Mouse (Mus musculus) cortical plate, adult 2 months (tissue): ENCODE data around the gene Pstk. TPM values are rescaled to one million over a fixed set of nuclear protein-coding genes. Genes with fewer than 3 reads are reported as not detected.
"Not testable (repeated sequence)": the region's sequence is repeated elsewhere in the genome, so short reads cannot be mapped to it uniquely, and the experiment has no call there.

Experiments
- H3K27ac ChIP-seq: fragments of 200-500 bp; 2 replicates; pipeline ENCODE4 v1.5.1; 2012; ENCODE audit warnings: low read length, control low read depth, inconsistent platforms; ENCODE audit not compliant: insufficient read depth
- H3K4me1 ChIP-seq: fragments of 200-500 bp; 2 replicates; pipeline ENCODE4 v1.6.1; 2011; ENCODE audit warnings: low read length; ENCODE audit not compliant: control insufficient read depth, insufficient read depth
- H3K4me3 ChIP-seq: fragments of 200-500 bp; 2 replicates; pipeline ENCODE4 v1.5.1; 2011; ENCODE audit warnings: mild to moderate bottlenecking, low read length, control low read depth; ENCODE audit not compliant: insufficient read depth
- CTCF ChIP-seq: fragments of 200-500 bp; IDR thresholded peaks from 2 replicates; pipeline ENCODE4 v1.5.1; 2011; ENCODE audit warnings: mild to moderate bottlenecking, control low read depth, low read length; ENCODE audit not compliant: insufficient read depth; ENCODE audit errors: extremely low read depth
- POLR2A ChIP-seq: fragments of 200-500 bp; IDR thresholded peaks from 2 replicates; pipeline ENCODE4 v1.6.1; 2011; ENCODE audit warnings: mild to moderate bottlenecking, low read length, control low read depth; ENCODE audit not compliant: insufficient read depth; ENCODE audit errors: extremely low read depth
- polyA plus RNA-seq: library from polyadenylated mRNA; depleted of rRNA; stranded (reverse); fragments of >200 nt; gene quantifications from 2 replicates; pipeline ENCODE4 v1.2.3, GENCODE M21; 2012

The Pstk gene
- polyA plus RNA-seq, 1 experiment, result 59.5 TPM

DNA sequence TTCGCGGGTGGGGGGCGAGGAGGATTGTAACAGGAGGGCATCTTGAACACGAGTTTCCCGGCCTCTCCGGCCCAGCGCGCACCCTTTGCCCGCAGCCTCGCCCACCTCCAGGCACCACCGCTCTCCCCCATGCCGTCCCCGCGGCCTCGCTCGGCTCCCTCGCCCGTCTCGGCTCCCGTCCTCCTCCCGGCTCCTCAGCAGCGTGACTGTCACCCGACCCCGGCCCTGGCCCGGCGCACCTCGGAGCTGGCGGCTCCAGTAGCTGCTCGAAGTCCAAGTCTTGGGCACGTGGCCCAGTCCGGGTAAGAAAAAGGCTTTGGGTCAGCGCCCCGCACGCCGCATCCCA lies 8.7 kb upstream of the Pstk start:
- TF ChIP-seq CTCF, result no peak
- no peak for TF ChIP-seq POLR2A
- H3K27ac ChIP-seq, result peak overlapping the region; percentile 31; the same call in 1 of the 2 replicates
- peaks cover 2% of the 10 kb centered on the region; the same call in 1 of the 2 replicates for H3K4me1 ChIP-seq
- peak overlapping the region; percentile 66 for H3K4me3 ChIP-seq

DNA sequence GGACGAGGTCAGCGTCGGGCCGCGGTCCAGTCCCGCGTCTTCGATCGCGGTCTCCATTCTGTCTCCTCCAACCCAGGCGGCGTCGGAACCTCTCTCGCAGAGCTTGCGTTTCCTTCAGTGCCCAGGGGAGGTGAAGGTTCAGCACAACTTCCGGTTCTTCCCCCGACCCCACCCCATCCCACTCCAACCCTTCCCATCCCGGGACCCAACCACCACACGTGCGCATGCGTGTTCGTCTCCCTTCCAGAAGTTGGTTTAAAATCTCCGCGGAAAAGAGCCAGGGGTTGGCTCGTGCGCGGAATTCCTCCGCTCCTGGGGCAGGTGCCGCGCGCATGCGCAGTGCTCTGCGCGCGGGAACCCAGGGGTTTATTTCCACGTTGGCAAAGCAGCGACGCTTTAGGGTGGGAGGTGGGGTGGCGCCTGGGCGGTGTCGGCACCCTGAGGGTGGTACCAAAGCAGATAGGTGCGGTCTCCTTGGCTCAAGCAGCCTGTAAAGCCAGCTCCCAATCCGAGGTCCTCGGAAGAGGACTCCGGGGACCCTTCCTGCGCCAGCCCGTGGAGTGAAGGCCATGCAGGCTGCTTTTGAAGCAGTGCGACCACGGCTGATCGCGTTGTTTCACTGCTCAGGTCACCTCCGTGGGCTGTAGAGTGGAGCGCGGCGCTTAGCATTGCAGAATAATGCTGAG lies 8.2 kb upstream of the Pstk start, which contains the start of gene 2310057M21Rik:
2310057M21Rik (minus strand) TSS at position 145 of the 686 bp plus-strand sequence.
- peak within 1 kb of the TSS; percentile 57 for H3K27ac ChIP-seq
- H3K4me3 ChIP-seq, result peak within 1 kb of the TSS; percentile 66
- peaks cover 2% of the 10 kb centered on the region; the same call in 1 of the 2 replicates for H3K4me1 ChIP-seq
- TF ChIP-seq CTCF (no peak), POLR2A (peak; percentile 64)

DNA sequence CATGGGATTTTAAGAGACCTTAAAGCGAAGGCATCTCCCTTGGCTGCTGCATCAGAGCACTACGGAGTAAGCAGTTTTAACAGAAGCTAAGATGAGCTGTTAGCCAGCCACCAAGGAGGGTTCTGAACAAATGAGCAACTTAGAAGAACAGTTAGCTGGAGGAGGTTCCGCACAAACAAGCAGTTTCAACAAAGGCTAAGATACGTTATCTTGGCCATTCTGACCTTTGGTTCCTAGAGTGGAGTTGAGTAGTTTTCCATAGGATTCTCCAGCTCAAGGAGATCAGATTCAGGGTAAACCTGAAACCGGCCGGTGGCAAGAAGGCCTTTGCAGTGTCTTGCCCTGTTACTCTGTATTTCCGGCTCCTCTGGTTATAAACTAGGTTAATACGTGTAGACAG lies 6.8 kb upstream of the Pstk start:
- no peak for TF ChIP-seq POLR2A
- no peak for TF ChIP-seq CTCF
- H3K27ac ChIP-seq, result no peak overlapping the region
- H3K4me3 ChIP-seq, result no peak overlapping the region
- peaks cover 2% of the 10 kb centered on the region; the same call in 1 of the 2 replicates for H3K4me1 ChIP-seq

DNA sequence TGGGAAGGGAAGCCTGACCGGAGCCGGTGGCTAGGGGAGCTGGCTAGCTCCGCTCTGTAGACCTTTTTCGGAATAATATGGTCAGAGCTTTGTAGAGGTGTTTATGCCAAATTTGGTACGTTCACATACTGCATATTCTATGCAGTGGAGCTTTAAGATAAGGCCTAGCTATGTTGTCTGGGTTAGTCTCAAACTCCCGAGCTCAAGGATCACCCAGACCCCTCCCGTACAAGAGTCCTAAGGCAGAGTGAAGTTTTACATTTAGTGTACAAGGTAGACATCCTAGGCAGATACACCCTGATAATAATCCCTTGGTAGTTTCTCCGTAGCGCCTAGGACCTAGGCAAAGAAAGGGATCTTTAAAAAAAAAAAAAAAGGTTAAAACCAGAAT lies 524 bp downstream of the Pstk start:
- H3K4me3 ChIP-seq, result peak overlapping the region; percentile 84
- TF ChIP-seq CTCF (no peak), POLR2A (no peak)
- H3K4me1 ChIP-seq, result no peaks in the 10 kb centered on the region; the same call in 1 of the 2 replicates
- H3K27ac ChIP-seq, result peak overlapping the region; percentile 94

DNA sequence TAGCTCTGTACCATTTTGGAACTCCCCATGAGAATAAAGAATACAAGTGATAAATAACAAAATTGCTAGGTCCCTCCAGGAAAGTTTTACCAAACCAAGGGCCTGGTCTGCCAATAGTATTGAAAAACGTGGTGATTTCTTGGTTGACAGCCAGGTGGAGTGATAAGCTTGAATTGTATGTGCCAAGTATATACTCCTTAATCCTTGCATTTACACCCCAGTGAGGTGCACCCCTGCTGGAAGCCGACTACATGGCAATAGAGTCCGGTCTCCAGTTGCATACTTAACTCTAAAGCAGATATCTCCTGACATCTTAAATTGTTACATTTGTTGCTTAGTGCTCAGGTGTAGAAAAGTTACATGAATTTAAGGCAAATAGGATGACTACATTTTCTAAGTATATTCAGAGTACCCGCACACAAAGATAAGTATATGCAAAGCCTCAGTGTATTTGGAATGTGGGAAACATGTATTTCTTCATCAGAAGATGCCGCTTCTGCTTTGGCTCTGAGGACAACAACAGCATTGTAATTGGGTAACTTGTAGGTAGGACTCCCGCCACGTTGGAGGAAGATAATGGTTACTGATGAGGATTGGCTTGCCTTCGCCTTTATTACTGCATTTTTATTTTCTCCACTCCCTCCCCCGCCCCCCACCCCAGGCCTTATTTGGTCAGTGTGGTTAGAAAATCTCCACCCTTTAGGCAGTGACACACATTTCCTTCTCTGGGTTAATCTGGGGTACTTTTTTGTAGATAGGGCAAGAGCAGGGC lies 1.1 kb downstream of the Pstk start:
- Histone ChIP-seq H3K4me3 (peak overlapping the region; percentile 84), H3K27ac (no peak overlapping the region), H3K4me1 (no peaks in the 10 kb centered on the region; the same call in 1 of the 2 replicates)
- TF ChIP-seq POLR2A (no peak), CTCF (no peak)

DNA sequence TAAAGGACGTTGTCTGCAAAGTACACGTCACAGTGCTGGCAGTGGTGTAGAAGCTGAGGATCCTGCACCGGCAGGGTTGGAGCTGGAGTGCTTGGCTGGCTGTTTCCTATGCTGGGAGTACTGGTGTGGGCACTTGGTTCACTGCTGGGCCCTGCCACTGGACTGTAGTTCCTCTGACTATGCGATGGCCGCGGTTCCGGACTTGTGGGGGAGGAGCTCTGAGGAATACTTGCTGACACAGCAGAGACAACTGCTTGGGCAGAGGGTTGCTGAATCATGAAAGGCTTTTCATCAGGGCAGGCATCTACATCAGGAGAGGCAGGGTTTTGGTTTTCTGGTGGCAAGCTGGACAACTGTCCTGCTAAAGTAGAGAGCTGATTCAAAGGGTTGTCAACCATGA lies 20.8 kb downstream of the Pstk start:
- H3K4me1 ChIP-seq, H3K27ac ChIP-seq, H3K4me3 ChIP-seq: not testable (repeated sequence)

DNA sequence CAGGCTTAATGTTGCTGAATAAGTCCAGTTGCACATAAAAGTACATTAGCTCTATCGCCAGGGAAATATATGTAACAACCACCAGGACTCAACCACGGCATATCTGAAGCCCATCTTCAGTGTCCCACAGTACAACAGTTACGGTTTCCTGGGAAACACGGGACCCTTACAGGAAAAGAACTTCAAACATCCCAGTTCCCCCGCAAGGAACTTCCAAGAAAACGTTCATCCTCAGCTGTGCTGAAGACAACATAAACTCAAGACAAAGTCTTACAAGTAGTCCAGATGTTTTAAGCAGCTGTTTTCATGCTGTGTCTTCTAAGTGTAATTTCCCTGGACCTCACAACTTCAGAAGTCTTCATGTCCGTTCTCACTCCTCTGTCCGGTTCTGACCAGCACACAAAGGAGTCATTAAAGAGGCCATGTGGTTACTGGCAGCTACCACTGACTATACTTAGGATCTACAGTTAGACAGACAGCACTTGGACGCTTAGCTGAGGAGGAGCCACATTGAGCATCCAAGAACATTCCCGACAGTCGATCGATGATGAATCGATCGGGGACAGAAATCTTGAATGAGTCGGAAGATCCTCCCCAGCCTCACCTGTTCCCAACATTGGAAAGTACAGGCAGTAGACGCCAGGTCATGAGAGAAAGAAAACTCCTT lies 38.5 kb downstream of the Pstk start:
- H3K4me3 ChIP-seq, result peak overlapping the region; percentile 65
- TF ChIP-seq POLR2A (no peak), CTCF (no peak)
- H3K27ac ChIP-seq, result no peak overlapping the region
- peaks cover 6% of the 10 kb centered on the region for H3K4me1 ChIP-seq

DNA sequence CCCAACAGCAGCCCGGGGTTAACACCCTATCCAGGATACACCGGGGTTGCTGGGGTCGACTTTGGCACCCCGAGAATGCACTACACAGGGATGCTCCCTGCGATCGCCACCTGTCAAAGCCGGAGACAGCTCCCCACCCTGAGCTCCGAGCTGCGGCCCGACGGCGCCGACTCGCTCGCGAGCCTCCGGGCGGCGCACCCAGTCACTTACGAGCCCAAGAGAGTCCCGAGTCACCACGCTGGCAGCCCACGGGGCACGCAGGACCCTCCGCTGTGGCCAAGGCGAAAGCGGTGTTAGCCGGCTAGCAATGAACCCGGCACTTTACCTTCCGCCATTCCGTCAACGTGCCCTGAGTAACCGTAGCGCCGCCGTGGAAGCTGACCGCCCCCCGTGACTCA lies 39.0 kb downstream of the Pstk start:
- Histone ChIP-seq H3K27ac (peak overlapping the region; percentile 41), H3K4me3 (peak overlapping the region; percentile 65), H3K4me1 (peaks cover 6% of the 10 kb centered on the region)
- TF ChIP-seq POLR2A (no peak), CTCF (no peak)

DNA sequence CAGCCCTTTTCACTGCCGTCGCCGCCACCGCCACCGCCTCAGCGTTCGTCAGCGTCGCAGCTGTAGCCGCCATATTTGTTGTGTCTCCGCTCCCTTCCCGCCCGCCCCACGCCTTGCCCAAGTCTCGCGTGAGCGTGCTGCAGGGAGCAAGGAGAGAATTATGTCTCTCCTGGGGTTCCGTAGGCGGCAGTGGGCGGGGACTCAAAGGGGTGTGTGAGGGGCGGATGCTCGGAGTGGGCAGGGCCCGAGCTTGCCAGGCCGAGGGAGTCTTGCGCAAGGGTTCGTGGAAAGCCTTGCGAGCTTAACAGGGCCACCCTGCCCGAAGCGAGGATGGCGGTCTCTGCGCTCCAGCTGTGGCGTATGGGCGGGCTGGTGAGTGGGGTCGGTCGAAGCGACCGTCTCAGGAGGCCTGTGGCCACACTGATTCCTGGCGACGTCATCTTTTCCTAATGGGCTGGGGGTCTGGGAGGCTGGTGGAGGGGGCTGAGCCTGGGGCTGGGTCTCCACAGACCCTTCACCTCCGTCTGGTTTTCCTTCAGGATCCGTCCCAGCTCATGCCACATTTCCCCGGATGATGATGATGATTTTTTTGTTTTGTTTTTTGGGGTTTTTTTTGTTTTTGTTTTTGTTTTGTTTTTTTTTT lies 39.6 kb downstream of the Pstk start, which contains the start of the genes Ikzf5 and Acadsb:
Ikzf5 (minus strand) TSS at position 106 of the 643 bp plus-strand sequence.
Acadsb (plus strand) TSS at position 186 of the 643 bp plus-strand sequence.
- Histone ChIP-seq H3K27ac (peak within 1 kb of the TSS; percentile 41), H3K4me1 (peaks cover 6% of the 10 kb centered on the region), H3K4me3 (peak within 1 kb of the TSS; percentile 65)
- peak; percentile 82 for TF ChIP-seq POLR2A
- TF ChIP-seq CTCF, result no peak
